Mouse (Mus musculus): ENCODE measurements at regions not wholly inside any gene's neighbourhood (a gene's known extent, or its start where the extent isn't known, plus 50 kb on each side); places are given as distances from the start of the nearest gene placed in this dataset.

DNA sequence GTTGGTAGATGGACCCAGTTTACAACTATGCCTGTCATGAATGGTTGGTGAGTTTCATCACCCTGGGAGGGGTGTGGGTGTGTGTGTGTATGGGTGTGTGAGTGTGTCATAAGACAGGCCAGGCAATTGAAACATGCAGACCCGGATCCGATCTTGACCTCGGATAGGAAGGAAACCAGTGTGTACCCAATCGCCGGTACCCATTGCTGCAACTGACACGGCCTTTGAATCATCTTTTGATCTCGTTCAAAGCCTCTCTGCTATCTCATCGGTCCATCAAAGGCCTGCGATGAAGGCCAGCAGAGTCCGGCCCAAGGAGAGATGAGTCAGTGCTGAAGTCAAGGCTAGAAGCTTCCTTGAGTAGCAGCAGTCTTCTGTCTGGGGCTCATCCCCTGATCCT is 341.1 kb upstream of the Tbx3 start:
- no peak for DNase-seq (ENCODE audit: low read depth, low spot score)
- Histone ChIP-seq H3K27me3 (ENCODE audit: control insufficient read depth in 1 of 2, insufficient read depth in 2 of 2, low read length in 2 of 2) (no peaks in the 10 kb centered on the region), H3K9me3 (replicated peaks; ENCODE audit: insufficient read depth, low read length) (no peaks in the 10 kb centered on the region), H3K4me1 (ENCODE audit: control insufficient read depth in 1 of 2, insufficient read depth in 2 of 2, low read length in 2 of 2) (no peaks in the 10 kb centered on the region), H3K9ac (ENCODE audit: control insufficient read depth, low read depth, low read length, poor library complexity, severe bottlenecking) (no peak overlapping the region), H3K4me3 (ENCODE audit: control insufficient read depth in 1 of 2, insufficient read depth in 1 of 2, low read depth in 2 of 2, low read length in 2 of 2) (no peak overlapping the region), H3K36me3 (ENCODE audit: control insufficient read depth in 1 of 2, insufficient read depth in 2 of 2, low read length in 2 of 2) (no peaks in the 10 kb centered on the region), H3K27ac (ENCODE audit: control insufficient read depth, low read depth, low read length) (no peak overlapping the region), H3K79me2 (ENCODE audit: control insufficient read depth, insufficient read depth, low read length, poor library complexity) (no peaks in the 10 kb centered on the region)
- TF ChIP-seq MAFK (IDR thresholded peaks at IDR 0.05; ENCODE audit: borderline replicate concordance, low read depth, low read length) (no peak), POLR2AphosphoS5 (IDR thresholded peaks at IDR 0.05; ENCODE audit: borderline replicate concordance, low read depth, low read length) (no peak), RAD21 (IDR thresholded peaks at IDR 0.05; ENCODE audit: low read depth, low read length) (no peak), CHD2 (IDR thresholded peaks at IDR 0.05; ENCODE audit: low read length) (no peak), RCOR1 (IDR thresholded peaks at IDR 0.05; ENCODE audit: low read depth, low read length) (no peak), MXI1 (IDR thresholded peaks at IDR 0.05; ENCODE audit: low read depth, low read length) (no peak), NRF1 (IDR thresholded peaks at IDR 0.05; ENCODE audit: insufficient read depth, low read depth, low read length, poor library complexity, severe bottlenecking) (no peak), ZKSCAN1 (IDR thresholded peaks at IDR 0.05; ENCODE audit: low read depth, low read length) (no peak), CHD1 (IDR thresholded peaks at IDR 0.05; ENCODE audit: low read depth, low read length) (no peak), ZMIZ1 (IDR thresholded peaks at IDR 0.05; ENCODE audit: low read depth, low read length) (no peak), TAL1 (IDR thresholded peaks at IDR 0.05; ENCODE audit: low read length) (no peak), GABPA (IDR thresholded peaks at IDR 0.05; ENCODE audit: low read depth, low read length) (no peak), ETS1 (IDR thresholded peaks at IDR 0.05; ENCODE audit: low read depth, low read length) (no peak), JUND (IDR thresholded peaks at IDR 0.05; ENCODE audit: low read depth, low read length) (no peak), MAX (IDR thresholded peaks at IDR 0.05; ENCODE audit: low read length) (no peak), SIN3A (IDR thresholded peaks at IDR 0.05; ENCODE audit: low read length) (no peak), EP300 (IDR thresholded peaks at IDR 0.05; ENCODE audit: low read depth in 1 of 2, low read length in 2 of 2) (no peak), USF1 (IDR thresholded peaks at IDR 0.05; ENCODE audit: low read depth, low read length) (no peak)

DNA sequence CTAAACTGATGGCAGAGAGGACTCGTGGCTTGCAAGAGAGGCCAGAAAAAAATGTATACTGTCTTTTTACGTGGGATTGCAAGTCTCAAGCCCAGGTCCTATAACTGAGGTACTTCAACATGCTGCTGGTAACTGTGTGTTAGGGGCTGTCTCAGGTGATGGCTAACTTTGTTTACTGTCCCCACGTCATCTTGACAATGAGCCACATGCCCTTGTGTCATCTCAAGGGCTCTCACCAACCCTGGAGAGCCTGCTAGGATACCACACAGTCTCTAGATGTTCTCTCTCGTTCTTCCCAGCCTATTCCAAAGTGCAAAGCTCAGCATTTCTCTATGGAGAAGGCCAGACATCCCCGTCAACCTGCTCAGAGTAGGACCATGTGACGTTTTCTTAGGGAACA is 340.6 kb upstream of the Tbx3 start:
- Histone ChIP-seq H3K4me3 (ENCODE audit: control insufficient read depth in 1 of 2, insufficient read depth in 1 of 2, low read depth in 2 of 2, low read length in 2 of 2) (no peak overlapping the region), H3K36me3 (ENCODE audit: control insufficient read depth in 1 of 2, insufficient read depth in 2 of 2, low read length in 2 of 2) (no peaks in the 10 kb centered on the region), H3K9me3 (replicated peaks; ENCODE audit: insufficient read depth, low read length) (no peaks in the 10 kb centered on the region), H3K4me1 (ENCODE audit: control insufficient read depth in 1 of 2, insufficient read depth in 2 of 2, low read length in 2 of 2) (no peaks in the 10 kb centered on the region), H3K9ac (ENCODE audit: control insufficient read depth, low read depth, low read length, poor library complexity, severe bottlenecking) (no peak overlapping the region), H3K79me2 (ENCODE audit: control insufficient read depth, insufficient read depth, low read length, poor library complexity) (no peaks in the 10 kb centered on the region), H3K27me3 (ENCODE audit: control insufficient read depth in 1 of 2, insufficient read depth in 2 of 2, low read length in 2 of 2) (no peaks in the 10 kb centered on the region), H3K27ac (ENCODE audit: control insufficient read depth, low read depth, low read length) (no peak overlapping the region)
- no peak for DNase-seq (ENCODE audit: low read depth, low spot score)
- no peak for TF ChIP-seq MEF2A (IDR thresholded peaks at IDR 0.05; ENCODE audit: extremely low read depth, insufficient replicate concordance, low read depth, low read length, poor library complexity, severe bottlenecking)
- TF ChIP-seq TAL1 (IDR thresholded peaks at IDR 0.05; ENCODE audit: low read length) = no peak
- TF ChIP-seq UBTF (IDR thresholded peaks at IDR 0.05; ENCODE audit: borderline replicate concordance, insufficient read depth, low read depth, low read length) = no peak
- no peak for TF ChIP-seq MAZ (IDR thresholded peaks at IDR 0.05; ENCODE audit: low read depth, low read length)
- TF ChIP-seq ZKSCAN1 (IDR thresholded peaks at IDR 0.05; ENCODE audit: low read depth, low read length) = no peak
- no peak for TF ChIP-seq BHLHE40 (IDR thresholded peaks at IDR 0.05; ENCODE audit: borderline replicate concordance, low read depth, low read length)
- no peak for TF ChIP-seq NELFE (IDR thresholded peaks at IDR 0.05; ENCODE audit: low read depth, low read length)
- TF ChIP-seq CTCF (IDR thresholded peaks at IDR 0.05 in 2 of 3, conservative IDR thresholded peaks at IDR 0.05 in 1 of 3; ENCODE audit: control insufficient read depth in 1 of 3, insufficient read depth in 1 of 3, low read depth in 2 of 3, low read length in 3 of 3, poor library complexity in 1 of 3, severe bottlenecking in 1 of 3) = no peak
- no peak for TF ChIP-seq KAT2A (conservative IDR thresholded peaks at IDR 0.05; ENCODE audit: low read depth, low read length)
- no peak for TF ChIP-seq E2F4 (IDR thresholded peaks at IDR 0.05; ENCODE audit: borderline replicate concordance, low read depth, low read length)
- TF ChIP-seq HCFC1 (IDR thresholded peaks at IDR 0.05; ENCODE audit: low read depth, low read length) = no peak
- no peak for TF ChIP-seq ZMIZ1 (IDR thresholded peaks at IDR 0.05; ENCODE audit: low read depth, low read length)
- no peak for TF ChIP-seq TCF12 (IDR thresholded peaks at IDR 0.05; ENCODE audit: low read depth, low read length)
- TF ChIP-seq MXI1 (IDR thresholded peaks at IDR 0.05; ENCODE audit: low read depth, low read length) = no peak
- no peak for TF ChIP-seq MAFK (IDR thresholded peaks at IDR 0.05; ENCODE audit: borderline replicate concordance, low read depth, low read length)
- TF ChIP-seq POLR2AphosphoS5 (IDR thresholded peaks at IDR 0.05; ENCODE audit: borderline replicate concordance, low read depth, low read length) = no peak
- TF ChIP-seq MAX (IDR thresholded peaks at IDR 0.05; ENCODE audit: low read length) = no peak
- TF ChIP-seq NRF1 (IDR thresholded peaks at IDR 0.05; ENCODE audit: insufficient read depth, low read depth, low read length, poor library complexity, severe bottlenecking) = no peak
- TF ChIP-seq RCOR1 (IDR thresholded peaks at IDR 0.05; ENCODE audit: low read depth, low read length) = no peak
